Mouse (Mus musculus): ENCODE results near the gene Fhad1. TPM values are rescaled to one million over a fixed set of nuclear protein-coding genes. Genes with fewer than 3 reads are reported as not detected.

The Fhad1 gene
- polyA plus RNA-seq, 1 experiment from 2014 or later, result 1.5 TPM

- no peaks in the 10 kb centered on the region for H3K27me3 ChIP-seq
- no peak overlapping the region for H3K9ac ChIP-seq
- H3K36me3 ChIP-seq (ENCODE audit: poor library complexity, severe bottlenecking), result no peaks in the 10 kb centered on the region
- WGBS, result 78% methylated on average over 4 of the region's 4 CpGs
- H3K9me3 ChIP-seq (replicated peaks), result peaks cover 10% of the 10 kb centered on the region
- H3K4me3 ChIP-seq, result no peak overlapping the region
- peaks cover 22% of the 10 kb centered on the region for H3K4me1 ChIP-seq
- H3K4me2 ChIP-seq, result no peak overlapping the region
- no peak overlapping the region for H3K27ac ChIP-seq
- no peak for ATAC-seq
Measured at GRCm38 (mm10) chr4:141959615-141960014, 55.3 kb downstream of the Fhad1 start.

GRCm38 (mm10) chr4:141958614-141959375, 56.1 kb downstream of the Fhad1 start:
- Histone ChIP-seq H3K4me2 (no peak overlapping the region), H3K36me3 (ENCODE audit: poor library complexity, severe bottlenecking) (no peaks in the 10 kb centered on the region), H3K27me3 (no peaks in the 10 kb centered on the region), H3K4me3 (no peak overlapping the region), H3K4me1 (peaks cover 18% of the 10 kb centered on the region; the same call in 1 of the 2 replicates), H3K27ac (no peak overlapping the region), H3K9ac (no peak overlapping the region), H3K9me3 (replicated peaks) (peaks cover 10% of the 10 kb centered on the region)
- ATAC-seq, result peak; percentile 22; the same call in 1 of the 2 replicates
- WGBS, result 56% methylated on average over 7 of the region's 7 CpGs

- Histone ChIP-seq H3K27me3 (no peaks in the 10 kb centered on the region), H3K4me2 (no peak overlapping the region), H3K36me3 (ENCODE audit: poor library complexity, severe bottlenecking) (no peaks in the 10 kb centered on the region), H3K9ac (no peak overlapping the region), H3K4me3 (no peak overlapping the region), H3K27ac (no peak overlapping the region), H3K9me3 (replicated peaks) (peaks cover 10% of the 10 kb centered on the region), H3K4me1 (peaks cover 18% of the 10 kb centered on the region; the same call in 1 of the 2 replicates)
- ATAC-seq, result peak; percentile 61
- WGBS, result 7% methylated on average over 9 of the region's 9 CpGs
Measured at GRCm38 (mm10) chr4:141958188-141958587, 56.7 kb downstream of the Fhad1 start.

- Histone ChIP-seq H3K27ac (no peak overlapping the region), H3K9ac (no peak overlapping the region), H3K36me3 (ENCODE audit: poor library complexity, severe bottlenecking) (no peaks in the 10 kb centered on the region), H3K4me1 (peaks cover 18% of the 10 kb centered on the region; the same call in 1 of the 2 replicates), H3K27me3 (no peaks in the 10 kb centered on the region), H3K9me3 (replicated peaks) (peaks cover 10% of the 10 kb centered on the region), H3K4me3 (no peak overlapping the region), H3K4me2 (no peak overlapping the region)
- WGBS, result 37% methylated on average over 11 of the region's 11 CpGs
- peak; percentile 50 for ATAC-seq
Measured at GRCm38 (mm10) chr4:141957740-141958139, 57.1 kb downstream of the Fhad1 start.

- no peak for ATAC-seq
- WGBS, result 90% methylated on average over 5 of the region's 5 CpGs
Measured at GRCm38 (mm10) chr4:141956931-141957330, 58.0 kb downstream of the Fhad1 start.

GRCm38 (mm10) chr4:141954770-141955720, 59.8 kb downstream of the Fhad1 start:
- peaks cover 18% of the 10 kb centered on the region; the same call in 1 of the 2 replicates for H3K4me1 ChIP-seq
- no peaks in the 10 kb centered on the region for H3K36me3 ChIP-seq (ENCODE audit: poor library complexity, severe bottlenecking)
- H3K4me2 ChIP-seq, result no peak overlapping the region
- H3K27me3 ChIP-seq, result no peaks in the 10 kb centered on the region
- no peak overlapping the region for H3K9ac ChIP-seq
- no peaks in the 10 kb centered on the region for H3K9me3 ChIP-seq (replicated peaks)
- ATAC-seq, result no peak
- H3K4me3 ChIP-seq, result no peak overlapping the region
- WGBS, result 72% methylated on average over 16 of the region's 16 CpGs
- no peak overlapping the region for H3K27ac ChIP-seq

More at GRCm38 (mm10) chr4:141956931-141957330, 58.0 kb downstream of the Fhad1 start:
- H3K27me3 ChIP-seq, result no peaks in the 10 kb centered on the region
- no peak overlapping the region for H3K9ac ChIP-seq
- no peak overlapping the region for H3K27ac ChIP-seq
- H3K36me3 ChIP-seq (ENCODE audit: poor library complexity, severe bottlenecking), result no peaks in the 10 kb centered on the region
- peaks cover 18% of the 10 kb centered on the region; the same call in 1 of the 2 replicates for H3K4me1 ChIP-seq
- H3K9me3 ChIP-seq (replicated peaks), result peaks cover 10% of the 10 kb centered on the region
- no peak overlapping the region for H3K4me3 ChIP-seq
- no peak overlapping the region for H3K4me2 ChIP-seq

- Histone ChIP-seq H3K9ac (no peak overlapping the region), H3K36me3 (ENCODE audit: poor library complexity, severe bottlenecking) (no peaks in the 10 kb centered on the region), H3K27ac (no peak overlapping the region), H3K4me1 (peaks cover 18% of the 10 kb centered on the region; the same call in 1 of the 2 replicates), H3K27me3 (no peaks in the 10 kb centered on the region), H3K4me2 (no peak overlapping the region), H3K4me3 (no peak overlapping the region), H3K9me3 (replicated peaks) (no peaks in the 10 kb centered on the region)
- no peak for ATAC-seq
- 61% methylated on average over 6 of the region's 6 CpGs for WGBS
Measured at GRCm38 (mm10) chr4:141953859-141954258, 61.0 kb downstream of the Fhad1 start.

- Histone ChIP-seq H3K4me3 (no peak overlapping the region), H3K9ac (no peak overlapping the region), H3K4me1 (peaks cover 14% of the 10 kb centered on the region; the same call in 1 of the 2 replicates), H3K27ac (no peak overlapping the region), H3K27me3 (no peaks in the 10 kb centered on the region), H3K9me3 (replicated peaks) (no peaks in the 10 kb centered on the region), H3K4me2 (no peak overlapping the region), H3K36me3 (ENCODE audit: poor library complexity, severe bottlenecking) (no peaks in the 10 kb centered on the region)
- ATAC-seq, result no peak
- WGBS, result 78% methylated on average over 9 of the region's 9 CpGs
Measured at GRCm38 (mm10) chr4:141953291-141953690, 61.6 kb downstream of the Fhad1 start.

- Histone ChIP-seq H3K9me3 (replicated peaks) (no peaks in the 10 kb centered on the region), H3K4me2 (no peak overlapping the region), H3K9ac (no peak overlapping the region), H3K36me3 (ENCODE audit: poor library complexity, severe bottlenecking) (no peaks in the 10 kb centered on the region), H3K4me3 (no peak overlapping the region), H3K27ac (no peak overlapping the region), H3K27me3 (no peaks in the 10 kb centered on the region), H3K4me1 (0 out of 2 replicates have a peak, but pooled peaks cover 10% of the 10 kb centered on the region)
- WGBS, result 55% methylated on average over 5 of the region's 5 CpGs
- ATAC-seq, result no peak
Measured at GRCm38 (mm10) chr4:141952824-141953223, 62.1 kb downstream of the Fhad1 start.

GRCm38 (mm10) chr4:141952114-141952513, 62.8 kb downstream of the Fhad1 start:
- no peak overlapping the region for H3K4me2 ChIP-seq
- 74% methylated on average over 17 of the region's 17 CpGs for WGBS
- no peak overlapping the region for H3K9ac ChIP-seq
- no peak for ATAC-seq
- H3K36me3 ChIP-seq (ENCODE audit: poor library complexity, severe bottlenecking), result no peaks in the 10 kb centered on the region
- H3K27me3 ChIP-seq, result no peaks in the 10 kb centered on the region
- 0 out of 2 replicates have a peak, but pooled peaks cover 5% of the 10 kb centered on the region for H3K4me1 ChIP-seq
- H3K27ac ChIP-seq, result no peak overlapping the region
- no peak overlapping the region for H3K4me3 ChIP-seq
- no peaks in the 10 kb centered on the region for H3K9me3 ChIP-seq (replicated peaks)

- Histone ChIP-seq H3K9me3 (replicated peaks) (no peaks in the 10 kb centered on the region), H3K4me3 (no peak overlapping the region), H3K27me3 (no peaks in the 10 kb centered on the region), H3K36me3 (ENCODE audit: poor library complexity, severe bottlenecking) (no peaks in the 10 kb centered on the region), H3K9ac (no peak overlapping the region), H3K27ac (no peak overlapping the region), H3K4me2 (no peak overlapping the region), H3K4me1 (no peaks in the 10 kb centered on the region)
- ATAC-seq, result peak; percentile 70; the same call in 1 of the 2 replicates
- 76% methylated on average over 13 of the region's 13 CpGs for WGBS
Measured at GRCm38 (mm10) chr4:141949436-141949835, 65.4 kb downstream of the Fhad1 start.

- Histone ChIP-seq H3K4me1 (no peaks in the 10 kb centered on the region), H3K4me3 (no peak overlapping the region), H3K27me3 (no peaks in the 10 kb centered on the region), H3K4me2 (no peak overlapping the region), H3K36me3 (ENCODE audit: poor library complexity, severe bottlenecking) (no peaks in the 10 kb centered on the region), H3K9me3 (replicated peaks) (no peaks in the 10 kb centered on the region), H3K27ac (no peak overlapping the region), H3K9ac (no peak overlapping the region)
- no peak for ATAC-seq
- WGBS, result 90% methylated on average over 3 of the region's 3 CpGs
Measured at GRCm38 (mm10) chr4:141948822-141949221, 66.1 kb downstream of the Fhad1 start.

Data from forebrain, embryonic 13.5 days (tissue).